Mouse (Mus musculus): ENCODE results near the gene Prkrip1.

DNA sequence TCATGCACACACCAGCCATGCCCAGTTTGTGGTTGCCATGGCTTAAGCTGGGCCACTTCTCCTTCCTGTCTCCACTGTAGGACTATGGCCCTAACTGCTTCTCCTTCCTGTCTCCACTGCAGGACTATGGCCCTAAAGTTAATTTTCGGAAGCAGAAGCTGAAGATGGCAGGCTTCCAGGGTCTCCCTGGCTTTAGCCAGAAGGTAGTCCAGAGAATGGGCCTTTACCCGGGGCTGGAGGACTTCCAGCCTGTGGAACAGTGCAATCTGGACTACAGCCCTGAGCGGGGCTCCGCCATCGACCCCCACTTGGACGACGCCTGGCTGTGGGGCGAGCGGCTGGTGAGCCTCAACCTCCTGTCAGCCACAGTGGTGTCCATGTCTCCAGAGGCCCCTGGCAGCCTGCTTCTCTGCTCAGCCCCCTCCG, 58.7 kb downstream of the Prkrip1 start:
- TF ChIP-seq GATA1 (IDR thresholded peaks at IDR 0.05; ENCODE audit: borderline replicate concordance, low read length) (no peak), FLI1 (IDR thresholded peaks at IDR 0.05; ENCODE audit: low read length) (no peak)

Data from megakaryocyte, embryonic 14.5 days (primary cell).